13 mouse cellular contexts compared by ENCODE assay signal in the genomic region with DNA sequence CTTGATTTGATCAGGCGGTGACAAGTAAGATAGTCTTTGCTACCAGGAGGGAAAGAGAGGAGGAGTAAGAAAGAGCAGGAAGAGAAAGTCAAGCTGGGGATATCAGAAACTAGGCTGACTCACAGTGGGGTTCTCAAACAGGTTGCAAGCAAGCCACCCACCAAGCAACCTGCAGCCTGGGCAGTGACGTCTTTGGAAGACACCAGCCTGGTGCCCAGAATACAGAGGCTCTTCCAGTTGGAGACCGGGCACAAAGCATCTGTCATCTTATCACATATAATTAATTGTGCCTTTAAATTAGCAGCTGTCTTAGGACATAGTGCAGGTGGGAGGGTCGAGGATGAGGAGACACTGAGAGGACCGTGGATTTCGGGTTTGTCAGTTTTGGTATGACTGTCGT.
"Had no signal": no experiment of that assay in that cellular context is flagged by ENCODE, and none has a peak within 500 bp of the region (broad histone marks: within the 10 kb centered on the region; RNA-seq: fewer than 3 reads in every experiment).

No protein-coding gene starts in this region.

- H3K4me3 ChIP-seq: layer of hippocampus, adult 2 months; limb, embryonic 13.5 days; liver, embryonic 12.5 days; midbrain, embryonic 10.5 days; neural tube, embryonic 12.5 days had no signal

- H3K27ac ChIP-seq: layer of hippocampus, adult 2 months; limb, embryonic 13.5 days; liver, embryonic 12.5 days; midbrain, embryonic 10.5 days; neural tube, embryonic 12.5 days had no signal

- H3K27me3 ChIP-seq: limb, embryonic 13.5 days; liver, embryonic 12.5 days; neural tube, embryonic 12.5 days had no signal

- H3K4me1 ChIP-seq: limb, embryonic 13.5 days; liver, embryonic 12.5 days; midbrain, embryonic 10.5 days; neural tube, embryonic 12.5 days had no signal

- DNase-seq: kidney, postnatal 10 days; kidney, postnatal 4 days; left cerebral cortex, postnatal 4 days; lung, embryonic 14.5 days; lung, postnatal 10 days; lung, postnatal 4 days; midbrain, embryonic 14.5 days; thymus, postnatal 36 days had no signal
